Mouse (Mus musculus) heart, adult 2 months (tissue): ENCODE measurements around the gene Psma7. TPM values are rescaled to one million over a fixed set of nuclear protein-coding genes. Genes with fewer than 3 reads are reported as not detected.

Source experiments
- DNase-seq, 2 experiments: peaks; one replicate each; pipeline ENCODE4 v3.0.0; 2021
- H3K27ac ChIP-seq: fragments of 200-600 bp; 2 replicates; pipeline ENCODE4 v1.8.1; 2022
- H3K27me3 ChIP-seq: fragments of 200-500 bp; 2 replicates; pipeline ENCODE4 v1.6.1; 2012; ENCODE audit warnings: mild to moderate bottlenecking, low read length, inconsistent platforms, mixed read lengths; ENCODE audit not compliant: control insufficient read depth, insufficient read depth
- H3K36me3 ChIP-seq: fragments of 200-500 bp; 2 replicates; pipeline ENCODE4 v1.6.1; 2012; ENCODE audit warnings: low read length, inconsistent platforms; ENCODE audit not compliant: control insufficient read depth, insufficient read depth
- H3K4me1 ChIP-seq: fragments of 200-500 bp; 2 replicates; pipeline ENCODE4 v1.6.1; 2011; ENCODE audit warnings: low read length; ENCODE audit not compliant: control insufficient read depth, insufficient read depth
- H3K4me3 ChIP-seq: fragments of 200-600 bp; 2 replicates; pipeline ENCODE4 v1.8.1; 2022
- H3K79me2 ChIP-seq: fragments of 200-500 bp; replicated peaks from 2 replicates; pipeline ENCODE4 v1.6.1; 2012; ENCODE audit warnings: mild to moderate bottlenecking, inconsistent platforms, low read length, moderate library complexity, mixed read lengths; ENCODE audit not compliant: control insufficient read depth, insufficient read depth
- H3K9ac ChIP-seq: fragments of 200-500 bp; 2 replicates; pipeline ENCODE4 v1.6.1; 2012; ENCODE audit warnings: low read depth, mild to moderate bottlenecking, control low read depth, inconsistent platforms, low read length, mixed read lengths
- CTCF ChIP-seq: fragments of 200-600 bp; IDR thresholded peaks from 2 replicates; pipeline ENCODE4 v1.8.1; 2022; ENCODE audit warnings: antibody characterized with exemption, mild to moderate bottlenecking, moderate library complexity
- EP300 ChIP-seq: fragments of 200-500 bp; IDR thresholded peaks from 2 replicates; pipeline ENCODE4 v1.6.1; 2011; ENCODE audit warnings: low read depth, low read length, control low read depth; ENCODE audit not compliant: insufficient read depth
- POLR2A ChIP-seq: fragments of 200-500 bp; IDR thresholded peaks from 2 replicates; pipeline ENCODE4 v1.6.1; 2011; ENCODE audit warnings: mild to moderate bottlenecking, low read depth, low read length, control low read depth; ENCODE audit not compliant: insufficient read depth
- WGBS: fragments of 180-500 bp; shearing (Covaris S2); methylation state at CpG from one replicate; pipeline ENCODE4 v1.1.7; 2018; 5-methylcytosine and 5-hydroxymethylcytosine counted together
- intact Hi-C: fragments of 180-260 bp; cut with DNase I; formaldehyde crosslinking; loops from one replicate; pipeline ENCODE4 v1.15.1; 2025
- polyA plus RNA-seq: library from polyadenylated mRNA; depleted of rRNA; stranded (reverse); fragments of >200 nt; gene quantifications from 2 replicates; pipeline ENCODE4 v1.2.3, GENCODE M21; 2012
- total RNA-seq, 2 experiments: library from RNA; stranded (reverse); gene quantifications; 2 replicates each; pipeline ENCODE4 v1.2.3; 2021

Psma7 gene
- total and polyA plus RNA-seq, 3 experiments: 134 to 162 (median 140) TPM

GRCm38 (mm10) chr2:180047980-180048635 lies 5.9 kb upstream of the Psma7 start:
- H3K4me3 ChIP-seq: no peak overlapping the region
- H3K79me2 ChIP-seq: 0 out of 2 replicates have a peak, but pooled peaks cover 2% of the 10 kb centered on the region
- H3K27me3 ChIP-seq: no peaks in the 10 kb centered on the region
- H3K4me1 ChIP-seq: peaks cover 1% of the 10 kb centered on the region; the same call in 1 of the 2 replicates
- no peak overlapping the region for H3K9ac ChIP-seq
- WGBS: 95% methylated on average over 18 of the region's 18 CpGs
- H3K27ac ChIP-seq: no peak overlapping the region
- TF ChIP-seq EP300: no peak
- no peak for TF ChIP-seq POLR2A
- TF ChIP-seq CTCF: no peak
- intact Hi-C loops: loop anchor here (5.0 kb wide), 1 partner anchor 209 kb away; the partner anchor contains the start of gene Rps21
- no peaks in the 10 kb centered on the region for H3K36me3 ChIP-seq
- DNase-seq: no peak

DNA sequence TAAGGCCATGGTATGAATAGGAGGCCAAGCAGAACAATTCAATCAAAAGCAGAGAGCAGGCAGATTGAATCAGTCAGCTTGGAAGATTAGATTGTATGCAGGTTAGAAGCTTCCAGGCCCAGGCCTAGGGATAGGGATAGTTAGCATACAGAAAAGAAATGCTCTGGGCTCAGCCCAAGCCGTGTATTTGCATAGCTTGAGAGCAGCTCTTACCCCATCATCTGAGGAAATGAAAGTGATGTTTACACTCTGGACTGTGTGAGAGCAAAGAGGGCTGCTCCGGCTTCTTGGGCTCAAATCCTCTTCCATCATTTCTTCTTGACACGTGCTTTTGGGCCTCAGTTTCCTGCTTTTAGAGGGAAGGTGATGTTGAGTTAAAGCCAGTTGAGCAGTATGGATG lies 5.3 kb upstream of the Psma7 start:
- intact Hi-C loops: loop anchor here (5.0 kb wide), 1 partner anchor 210 kb away; the partner anchor contains the start of gene Rps21
- H3K79me2 ChIP-seq: 0 out of 2 replicates have a peak, but pooled peaks cover 2% of the 10 kb centered on the region
- no peaks in the 10 kb centered on the region for H3K36me3 ChIP-seq
- H3K4me3 ChIP-seq: no peak overlapping the region
- TF ChIP-seq POLR2A: no peak
- no peak for TF ChIP-seq EP300
- TF ChIP-seq CTCF: no peak
- H3K9ac ChIP-seq: no peak overlapping the region
- 89% methylated on average over 3 of the region's 3 CpGs for WGBS
- no peak for DNase-seq
- no peaks in the 10 kb centered on the region for H3K27me3 ChIP-seq
- no peak overlapping the region for H3K27ac ChIP-seq
- H3K4me1 ChIP-seq: peaks cover 1% of the 10 kb centered on the region; the same call in 1 of the 2 replicates

DNA sequence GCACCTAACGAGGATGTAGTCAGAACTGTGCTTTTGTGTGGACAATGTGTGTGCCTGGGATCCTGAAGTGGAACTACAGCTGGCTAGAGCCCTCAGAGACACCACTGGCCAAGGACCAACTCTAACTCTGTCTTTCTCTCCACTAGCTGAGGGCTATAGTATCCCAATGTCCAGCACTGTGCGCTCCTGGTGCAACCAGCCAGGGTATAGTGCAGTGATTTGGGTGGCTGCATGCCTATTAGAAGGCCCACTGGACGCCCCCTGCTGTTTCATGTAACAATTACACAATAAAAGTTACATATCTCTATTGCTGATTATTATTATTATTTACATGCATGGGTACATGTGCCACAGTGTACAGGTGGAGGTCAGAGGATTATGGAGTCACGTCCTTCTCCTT lies 3.0 kb upstream of the Psma7 start:
- 25% methylated on average over 4 of the region's 4 CpGs for WGBS
- DNase-seq: peak in 1 of 2 experiments; percentile 46
- H3K4me3 ChIP-seq: no peak overlapping the region
- intact Hi-C loops: loop anchor here (1.0 to 5.0 kb wide), 2 partner anchors 128 to 212 kb away; partner anchors contain the start of gene Rps21
- no peak for TF ChIP-seq EP300
- TF ChIP-seq CTCF: peak; percentile 82
- TF ChIP-seq POLR2A: no peak
- no peak overlapping the region for H3K9ac ChIP-seq
- peaks cover 6% of the 10 kb centered on the region for H3K4me1 ChIP-seq
- H3K27me3 ChIP-seq: no peaks in the 10 kb centered on the region
- H3K27ac ChIP-seq: no peak overlapping the region
- H3K36me3 ChIP-seq: no peaks in the 10 kb centered on the region
- H3K79me2 ChIP-seq: peaks cover 6% of the 10 kb centered on the region

- intact Hi-C loops: loop anchor here (1.0 kb wide), 1 partner anchor 66 kb away; no protein-coding TSS in a partner anchor
- WGBS: under 1% methylated on average over 66 of the region's 66 CpGs
- Histone ChIP-seq H3K4me1 (peaks cover 6% of the 10 kb centered on the region), H3K27ac (peak overlapping the region; percentile 95), H3K36me3 (no peaks in the 10 kb centered on the region), H3K27me3 (no peaks in the 10 kb centered on the region), H3K4me3 (peak overlapping the region; percentile 73), H3K79me2 (peaks cover 4% of the 10 kb centered on the region), H3K9ac (peak overlapping the region; percentile 98)
- DNase-seq: peak in 1 of 2 experiments; percentile 63
- no peak for TF ChIP-seq POLR2A
- TF ChIP-seq CTCF: no peak
- TF ChIP-seq EP300: no peak
Observed at GRCm38 (mm10) chr2:180042858-180043515, 754 bp upstream of the Psma7 start.

DNA sequence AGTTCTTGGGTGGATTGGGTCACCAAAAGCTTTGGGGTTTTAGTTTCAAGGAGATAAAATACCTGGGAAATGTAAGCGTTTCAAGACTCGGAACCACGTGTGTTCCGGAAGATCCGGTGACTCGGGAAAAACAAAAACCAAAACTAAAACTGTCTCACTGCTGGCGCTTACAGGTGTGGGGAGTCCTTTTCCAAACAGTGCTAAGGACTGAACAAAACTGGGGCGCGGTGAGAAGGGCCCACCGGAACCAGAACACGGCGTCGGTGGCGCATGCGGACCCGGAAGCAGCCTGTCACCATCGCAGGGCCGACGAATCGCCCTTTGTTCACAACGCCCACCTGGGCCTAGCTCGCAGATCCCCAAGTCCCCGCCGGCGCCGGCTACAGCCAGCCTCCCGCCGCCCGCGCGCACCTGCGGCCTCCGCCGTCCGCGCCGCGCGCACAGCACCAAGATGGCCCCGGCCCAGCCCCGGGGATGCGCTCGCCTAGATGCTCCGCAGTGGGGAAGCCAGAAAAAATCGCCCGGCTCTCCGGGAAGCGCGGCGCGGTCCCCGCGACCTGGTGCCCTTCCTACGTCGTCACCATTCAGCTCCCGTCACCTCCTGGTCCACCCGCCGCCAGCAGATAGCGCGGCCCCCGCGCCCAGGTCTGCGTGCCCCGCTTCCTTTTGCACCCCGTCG lies 517 bp downstream of the Psma7 start:
- WGBS: under 1% methylated on average over 65 of the region's 66 CpGs
- Histone ChIP-seq H3K27ac (peak overlapping the region; percentile 95), H3K27me3 (no peaks in the 10 kb centered on the region), H3K79me2 (peaks cover 4% of the 10 kb centered on the region), H3K9ac (peak overlapping the region; percentile 97), H3K4me1 (peaks cover 6% of the 10 kb centered on the region), H3K36me3 (no peaks in the 10 kb centered on the region), H3K4me3 (peak overlapping the region; percentile 73)
- intact Hi-C loops: loop anchor here (1.0 kb wide), 2 partner anchors 16 to 64 kb away; no protein-coding TSS in a partner anchor
- peak; percentile 54 to 59 for DNase-seq
- TF ChIP-seq CTCF (no peak), POLR2A (no peak), EP300 (no peak)
